Mouse (Mus musculus) forebrain, embryonic 13.5 days (tissue): Measurements from ENCODE around the gene Myof. TPM values are rescaled to one million over a fixed set of nuclear protein-coding genes. Genes with fewer than 3 reads are reported as not detected.
A peak's percentile ranks its signal among the peaks of the same experiment; 100 is the strongest.

ENCODE experiments used
- ATAC-seq: fragments of 200-750 bp; cut with Nextera tagmentation; 2 replicates; pipeline ENCODE4 v1.8.0; 2017
- H3K27ac ChIP-seq: fragments of 300-500 bp; sonication (generic); 2 replicates; pipeline ENCODE4 v1.5.1; 2015; ENCODE audit warnings: inconsistent platforms, mild to moderate bottlenecking, moderate library complexity
- H3K27me3 ChIP-seq: fragments of 300-500 bp; sonication (generic); 2 replicates; pipeline ENCODE4 v1.6.1; 2015; ENCODE audit warnings: mild to moderate bottlenecking, inconsistent platforms
- H3K36me3 ChIP-seq: fragments of 300-500 bp; sonication (generic); 2 replicates; pipeline ENCODE4 v1.6.1; 2015; ENCODE audit warnings: mild to moderate bottlenecking, inconsistent platforms; ENCODE audit not compliant: poor library complexity, severe bottlenecking
- H3K4me1 ChIP-seq: fragments of 300-500 bp; sonication (generic); 2 replicates; pipeline ENCODE4 v1.6.1; 2015; ENCODE audit warnings: inconsistent platforms
- H3K4me2 ChIP-seq: fragments of 300-500 bp; sonication (generic); 2 replicates; pipeline ENCODE4 v1.6.1; 2015; ENCODE audit warnings: inconsistent platforms, mild to moderate bottlenecking, moderate library complexity
- H3K4me3 ChIP-seq: fragments of 300-500 bp; sonication (generic); 2 replicates; pipeline ENCODE4 v1.5.1; 2015; ENCODE audit warnings: mild to moderate bottlenecking, inconsistent platforms
- H3K9ac ChIP-seq: fragments of 300-500 bp; sonication (generic); 2 replicates; pipeline ENCODE4 v1.6.1; 2015; ENCODE audit warnings: mild to moderate bottlenecking, inconsistent platforms
- H3K9me3 ChIP-seq: fragments of 300-500 bp; sonication (generic); replicated peaks from 2 replicates; pipeline ENCODE4 v1.6.1; 2016; ENCODE audit warnings: inconsistent platforms
- WGBS: fragments of 180-500 bp; shearing (Covaris S2); methylation state at CpG from one replicate; pipeline ENCODE4 v1.1.7; 2015; 5-methylcytosine and 5-hydroxymethylcytosine counted together
- polyA plus RNA-seq: library from polyadenylated mRNA; unstranded; fragments of >200 nt; fragmentation: Nextera tagmentation; extraction: Ambion mirVana; gene quantifications from 2 replicates; pipeline ENCODE4 v1.2.1, GENCODE M21; 2015

The Myof gene
- polyA plus RNA-seq, 1 experiment from 2014 or later: 1.0 TPM

DNA sequence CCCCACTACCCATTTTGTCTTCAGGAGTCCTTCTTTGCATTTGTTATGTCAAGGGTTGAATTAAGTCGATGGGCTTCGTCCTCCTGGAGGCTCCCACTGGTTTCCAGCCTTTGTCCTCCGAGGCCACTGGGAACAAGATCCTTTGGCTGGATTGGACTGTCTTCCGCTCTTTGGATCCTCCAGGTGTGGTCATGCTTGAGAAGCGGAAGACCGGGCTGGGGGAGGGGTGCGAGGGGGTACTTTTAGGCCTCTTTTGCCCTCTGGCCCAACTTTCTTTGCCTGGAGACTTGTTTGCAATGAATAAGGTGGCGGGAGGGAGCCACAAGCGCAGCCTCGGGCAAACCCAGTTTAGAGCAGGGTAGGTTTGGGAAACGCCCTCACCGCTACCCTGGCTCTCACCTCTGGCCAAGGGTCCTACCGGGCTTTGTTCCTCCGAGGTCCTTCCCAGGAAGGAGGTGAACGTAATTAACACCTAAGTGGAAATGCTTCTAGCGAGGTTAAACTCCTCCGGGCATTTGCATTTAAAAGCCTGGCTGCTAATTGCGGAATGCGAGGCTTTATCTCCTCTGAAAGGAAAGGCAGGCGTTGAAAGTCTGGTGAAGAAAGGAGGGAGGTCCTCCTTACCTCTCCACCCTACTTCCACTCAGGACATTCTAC, 165.7 kb downstream of the Myof start:
- ATAC-seq: no peak
- H3K9me3 ChIP-seq: no peaks in the 10 kb centered on the region
- no peak overlapping the region; the same call in 1 of the 2 replicates for H3K9ac ChIP-seq
- H3K4me3 ChIP-seq: peak overlapping the region; percentile 14
- H3K4me2 ChIP-seq: peak overlapping the region; percentile 45
- no peaks in the 10 kb centered on the region for H3K36me3 ChIP-seq
- H3K27ac ChIP-seq: no peak overlapping the region
- 2% methylated on average over 20 of the region's 20 CpGs for WGBS
- peaks cover 18% of the 10 kb centered on the region for H3K4me1 ChIP-seq
- H3K27me3 ChIP-seq: peaks cover 86% of the 10 kb centered on the region

DNA sequence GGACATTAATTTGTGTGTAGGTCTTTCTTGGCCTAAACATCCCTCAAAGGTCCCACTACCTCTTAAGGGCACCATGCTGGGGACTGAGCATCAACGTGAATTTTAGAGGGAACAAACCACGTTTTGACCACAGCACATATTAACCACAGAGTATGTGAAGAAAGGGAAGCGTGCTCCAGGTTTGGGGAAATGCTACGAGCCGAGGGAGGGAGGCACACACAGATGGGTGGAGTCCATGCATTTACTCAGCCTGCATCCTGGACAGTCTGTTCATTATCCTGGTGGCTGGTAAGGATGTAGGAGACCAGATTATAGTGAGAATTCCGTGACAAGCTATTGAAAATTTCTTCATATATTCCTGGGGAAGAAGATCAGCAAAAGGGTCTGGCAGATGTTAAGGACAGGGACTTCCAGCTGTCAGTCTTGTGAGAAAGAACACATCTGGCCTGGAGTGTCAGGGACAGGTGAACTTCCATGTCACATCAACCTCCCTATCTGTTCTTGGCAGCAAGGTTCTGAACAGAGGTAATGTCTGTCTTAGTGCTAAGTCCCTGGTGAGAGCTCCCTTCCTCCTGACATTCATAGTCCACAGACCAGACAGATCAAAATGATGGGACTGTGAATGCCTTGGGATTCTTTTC, 166.7 kb downstream of the Myof start:
- Histone ChIP-seq H3K27me3 (peaks cover 77% of the 10 kb centered on the region), H3K36me3 (no peaks in the 10 kb centered on the region), H3K4me2 (no peak overlapping the region), H3K4me3 (no peak overlapping the region), H3K9ac (no peak overlapping the region), H3K9me3 (no peaks in the 10 kb centered on the region), H3K4me1 (peaks cover 16% of the 10 kb centered on the region), H3K27ac (no peak overlapping the region)
- 54% methylated on average over 6 of the region's 6 CpGs for WGBS
- ATAC-seq: no peak

DNA sequence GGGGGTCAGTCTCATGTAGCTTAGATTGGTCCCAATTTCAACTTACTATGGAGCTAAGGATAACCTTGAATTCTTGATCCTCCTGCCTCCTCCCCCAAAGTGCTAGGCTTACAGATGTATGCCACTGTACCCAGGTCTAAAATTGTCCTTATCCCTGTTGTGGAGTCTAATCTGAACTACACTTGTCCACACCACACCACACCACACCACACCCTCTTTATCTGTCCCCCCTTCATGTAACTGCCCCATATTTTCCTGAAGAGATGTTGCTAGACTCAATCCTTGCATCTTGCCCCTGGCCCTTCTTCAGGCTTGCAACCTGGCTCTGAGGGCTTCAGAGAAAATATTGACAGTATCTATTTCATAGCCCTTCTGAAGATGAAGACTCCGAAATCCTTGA, 169.9 kb downstream of the Myof start:
- H3K4me2 ChIP-seq: no peak overlapping the region
- no peaks in the 10 kb centered on the region for H3K36me3 ChIP-seq
- no peak overlapping the region for H3K4me3 ChIP-seq
- no peak overlapping the region for H3K9ac ChIP-seq
- ATAC-seq: no peak
- H3K27ac ChIP-seq: no peak overlapping the region
- H3K4me1 ChIP-seq: peaks cover 11% of the 10 kb centered on the region
- WGBS: 85% methylated on average over 1 of the region's 1 CpGs
- peaks cover 46% of the 10 kb centered on the region for H3K27me3 ChIP-seq
- H3K9me3 ChIP-seq: no peaks in the 10 kb centered on the region

DNA sequence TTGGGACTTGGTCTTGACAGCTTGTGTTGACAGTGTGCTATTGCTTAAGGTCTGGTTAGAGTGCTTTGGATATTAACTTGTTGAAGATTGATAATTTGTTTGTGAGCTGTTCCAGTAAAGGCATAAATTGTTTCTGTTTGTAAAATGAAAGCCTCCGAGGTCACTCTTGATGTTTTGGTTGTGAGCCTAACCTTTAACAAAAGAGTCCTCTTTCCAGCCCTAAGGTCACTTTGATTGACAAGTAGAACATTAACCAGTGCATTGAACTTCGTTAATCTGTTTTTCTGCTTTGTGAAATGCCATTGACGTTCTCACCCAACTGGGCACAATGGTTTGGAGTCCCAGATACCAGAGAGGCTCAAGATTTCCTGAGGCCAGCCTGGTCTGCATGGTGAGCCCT, 175.8 kb downstream of the Myof start:
- WGBS: 49% methylated on average over 3 of the region's 3 CpGs
- no peak overlapping the region for H3K27ac ChIP-seq
- no peak for ATAC-seq
- no peak overlapping the region for H3K9ac ChIP-seq
- no peak overlapping the region for H3K4me2 ChIP-seq
- H3K9me3 ChIP-seq: no peaks in the 10 kb centered on the region
- no peak overlapping the region for H3K4me3 ChIP-seq
- H3K4me1 ChIP-seq: no peaks in the 10 kb centered on the region
- H3K36me3 ChIP-seq: no peaks in the 10 kb centered on the region
- no peaks in the 10 kb centered on the region for H3K27me3 ChIP-seq

DNA sequence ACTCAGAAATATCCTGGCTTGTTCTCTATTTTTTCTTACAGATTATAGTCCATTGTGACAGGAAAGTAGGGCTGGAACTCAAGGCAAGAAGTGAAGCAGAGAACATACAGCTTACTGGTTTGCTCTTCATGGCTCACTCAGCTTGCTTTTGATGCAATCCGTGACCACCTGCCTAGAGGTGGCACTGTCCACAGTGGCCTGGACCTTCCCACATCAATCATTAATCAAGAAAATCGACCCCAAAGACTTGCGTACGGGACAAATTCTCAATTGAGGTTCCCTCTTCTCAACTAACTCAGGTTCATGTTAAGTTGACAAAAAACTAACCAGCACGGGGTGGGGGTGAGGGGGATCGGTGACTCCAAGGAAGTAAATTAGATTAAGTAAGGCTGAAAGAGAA, 176.4 kb downstream of the Myof start:
- Histone ChIP-seq H3K27me3 (no peaks in the 10 kb centered on the region), H3K9ac (no peak overlapping the region), H3K27ac (no peak overlapping the region), H3K4me1 (no peaks in the 10 kb centered on the region), H3K4me2 (no peak overlapping the region), H3K4me3 (no peak overlapping the region), H3K36me3 (no peaks in the 10 kb centered on the region), H3K9me3 (no peaks in the 10 kb centered on the region)
- ATAC-seq: no peak
- 88% methylated on average over 6 of the region's 6 CpGs for WGBS

DNA sequence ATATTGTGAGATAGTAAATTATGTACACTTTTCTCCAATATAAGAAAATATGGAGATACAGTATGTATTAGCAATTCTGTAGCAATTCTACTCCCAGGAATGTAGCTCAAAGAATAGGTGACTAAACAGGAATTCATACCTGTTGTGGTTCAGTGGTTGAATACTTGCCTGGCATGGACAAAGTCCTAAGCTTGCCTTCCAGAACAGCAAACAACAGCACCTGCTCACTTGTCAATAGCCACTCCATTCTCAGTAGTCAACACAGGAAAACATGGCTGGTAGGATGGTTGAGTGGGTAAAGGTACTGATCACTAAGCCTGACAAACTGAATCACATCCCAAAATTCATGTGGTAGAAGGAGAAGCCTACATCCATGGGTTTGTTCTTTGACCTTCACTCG, 182.2 kb downstream of the Myof start:
- Histone ChIP-seq H3K27me3 (no peaks in the 10 kb centered on the region), H3K4me2 (no peak overlapping the region), H3K4me1 (no peaks in the 10 kb centered on the region), H3K4me3 (no peak overlapping the region), H3K9me3 (no peaks in the 10 kb centered on the region), H3K9ac (no peak overlapping the region), H3K27ac (no peak overlapping the region), H3K36me3 (no peaks in the 10 kb centered on the region)
- 97% methylated on average over 1 of the region's 1 CpGs for WGBS
- no peak for ATAC-seq

DNA sequence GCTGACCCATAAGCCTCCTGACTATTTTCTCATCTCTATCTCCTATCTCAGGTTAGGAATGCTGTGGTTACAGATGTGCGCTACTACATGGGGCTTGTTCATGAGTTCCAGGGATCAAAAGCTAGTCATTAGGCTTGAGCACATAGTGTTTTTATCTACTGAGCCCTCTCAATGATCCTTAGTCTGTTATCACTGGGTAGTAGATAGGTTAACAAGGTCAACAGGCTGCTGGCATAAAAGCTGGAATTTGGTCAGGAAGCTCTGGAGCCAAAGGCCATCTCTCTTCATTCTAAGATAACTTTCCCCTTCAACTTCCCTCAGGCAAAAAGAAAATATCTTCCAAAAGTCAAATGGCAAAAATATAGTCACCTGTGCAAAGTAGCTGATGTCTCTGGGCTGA, 183.1 kb downstream of the Myof start:
- Histone ChIP-seq H3K4me3 (no peak overlapping the region), H3K4me2 (no peak overlapping the region), H3K9me3 (no peaks in the 10 kb centered on the region), H3K36me3 (no peaks in the 10 kb centered on the region), H3K27ac (no peak overlapping the region), H3K4me1 (no peaks in the 10 kb centered on the region), H3K27me3 (no peaks in the 10 kb centered on the region), H3K9ac (no peak overlapping the region)
- WGBS: 100% methylated on average over 1 of the region's 1 CpGs
- no peak for ATAC-seq

DNA sequence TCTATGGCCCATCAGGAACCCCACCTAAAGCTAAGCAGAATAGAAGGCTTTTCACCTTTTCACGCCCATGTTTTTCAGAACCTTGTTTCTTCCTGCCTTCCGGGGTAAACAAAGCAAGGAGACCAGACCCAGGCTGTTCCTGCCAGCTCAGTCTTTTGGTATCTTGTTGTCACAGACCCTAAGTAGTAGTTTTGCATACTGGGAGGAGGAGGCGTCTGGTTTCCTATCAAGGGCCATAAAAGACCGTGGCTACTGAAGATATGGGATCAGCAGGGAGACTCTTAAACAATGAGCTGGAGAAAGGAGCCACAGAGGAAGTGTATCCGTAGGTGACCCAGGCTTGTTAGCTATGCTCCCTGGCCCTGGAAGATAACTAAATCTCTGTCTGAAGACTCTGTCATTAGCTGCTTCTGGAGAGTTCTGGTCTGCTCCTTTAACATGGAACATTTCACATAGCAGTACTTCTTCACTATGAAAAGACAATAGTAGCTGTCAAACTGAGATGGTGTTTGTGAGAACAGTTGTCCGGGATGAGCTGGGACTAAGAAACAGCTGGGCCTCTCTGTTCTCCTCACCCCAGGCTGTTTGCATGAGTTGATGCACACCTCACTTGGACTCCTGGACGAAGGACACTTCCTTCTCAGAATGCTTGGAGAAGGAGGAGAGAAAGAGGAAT, 184.8 kb downstream of the Myof start:
- no peak for ATAC-seq
- 67% methylated on average over 7 of the region's 7 CpGs for WGBS

DNA sequence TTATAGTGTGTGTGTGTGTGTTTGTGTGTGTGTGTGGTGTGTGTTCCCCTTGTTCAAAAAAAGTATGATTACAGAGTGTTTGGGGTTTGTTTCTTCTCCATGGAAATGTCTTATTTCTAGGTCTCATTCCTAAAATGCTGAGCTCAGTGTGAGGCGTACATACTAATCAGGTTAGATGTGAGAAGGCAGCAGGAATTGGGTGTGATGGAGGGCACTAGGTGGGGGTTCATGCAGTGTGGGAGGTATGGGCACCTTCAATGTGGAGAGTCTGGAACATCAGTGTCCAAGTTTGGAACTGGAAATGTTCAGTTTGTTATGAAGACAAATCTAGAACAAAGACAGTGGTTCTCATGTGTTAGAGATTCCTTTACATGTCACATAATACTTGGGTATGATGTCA, 191.3 kb downstream of the Myof start:
- H3K4me3 ChIP-seq: no peak overlapping the region
- 76% methylated on average over 1 of the region's 1 CpGs for WGBS
- H3K9ac ChIP-seq: no peak overlapping the region
- ATAC-seq: no peak
- no peaks in the 10 kb centered on the region for H3K9me3 ChIP-seq
- H3K27ac ChIP-seq: no peak overlapping the region
- H3K27me3 ChIP-seq: no peaks in the 10 kb centered on the region
- no peak overlapping the region for H3K4me2 ChIP-seq
- no peaks in the 10 kb centered on the region for H3K36me3 ChIP-seq
- H3K4me1 ChIP-seq: no peaks in the 10 kb centered on the region

More for the DNA sequence above, 184.8 kb downstream of the Myof start:
- no peaks in the 10 kb centered on the region for H3K4me1 ChIP-seq
- H3K27ac ChIP-seq: no peak overlapping the region
- no peak overlapping the region for H3K4me2 ChIP-seq
- H3K36me3 ChIP-seq: no peaks in the 10 kb centered on the region
- no peak overlapping the region for H3K9ac ChIP-seq
- H3K27me3 ChIP-seq: no peaks in the 10 kb centered on the region
- H3K9me3 ChIP-seq: no peaks in the 10 kb centered on the region
- H3K4me3 ChIP-seq: no peak overlapping the region

DNA sequence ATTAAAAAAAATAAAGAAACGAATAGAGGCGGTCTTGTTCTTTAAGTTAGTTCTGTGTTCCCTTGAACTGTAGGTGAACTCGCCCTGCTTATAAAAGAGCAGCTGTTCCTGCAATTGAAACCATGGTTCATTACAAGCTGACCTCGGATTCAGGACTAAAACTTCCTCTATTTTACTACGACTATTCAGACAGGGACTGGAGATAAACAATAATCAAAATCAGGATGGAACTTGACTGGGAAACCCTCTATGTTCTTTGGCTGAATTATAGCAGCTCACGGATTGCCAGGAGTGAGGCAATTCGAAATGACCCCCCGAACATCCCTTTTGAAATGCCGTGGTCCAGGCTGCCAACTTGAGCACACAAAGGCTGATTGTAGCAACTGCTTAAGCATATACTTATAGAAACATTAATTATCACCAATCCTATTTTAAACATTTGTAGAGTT, 191.8 kb downstream of the Myof start:
- Histone ChIP-seq H3K4me3 (no peak overlapping the region), H3K27ac (no peak overlapping the region), H3K27me3 (no peaks in the 10 kb centered on the region), H3K36me3 (no peaks in the 10 kb centered on the region), H3K4me2 (no peak overlapping the region), H3K9me3 (no peaks in the 10 kb centered on the region), H3K4me1 (no peaks in the 10 kb centered on the region), H3K9ac (no peak overlapping the region)
- 51% methylated on average over 9 of the region's 9 CpGs for WGBS
- no peak for ATAC-seq
